Mouse (Mus musculus) gastrocnemius, postnatal 25 days (tissue): ENCODE results near the gene Surf1. TPM values are rescaled to one million over a fixed set of nuclear protein-coding genes. Genes with fewer than 3 reads are reported as not detected.
"Not testable (repeated sequence)": the region's sequence is repeated elsewhere in the genome, so short reads cannot be mapped to it uniquely, and the experiment has no call there.

Experiments
- DNase-seq: peaks from one replicate; pipeline ENCODE4 v3.0.0; 2022
- total RNA-seq, 2 experiments: library from RNA; stranded (reverse); gene quantifications; 1 replicate in 1 of 2; 2 replicates in 1 of 2; pipeline ENCODE4 v1.2.3; 2021

Gene Surf1
- total RNA-seq, 2 experiments from 2014 or later: 27.4 to 33.1 TPM

DNA sequence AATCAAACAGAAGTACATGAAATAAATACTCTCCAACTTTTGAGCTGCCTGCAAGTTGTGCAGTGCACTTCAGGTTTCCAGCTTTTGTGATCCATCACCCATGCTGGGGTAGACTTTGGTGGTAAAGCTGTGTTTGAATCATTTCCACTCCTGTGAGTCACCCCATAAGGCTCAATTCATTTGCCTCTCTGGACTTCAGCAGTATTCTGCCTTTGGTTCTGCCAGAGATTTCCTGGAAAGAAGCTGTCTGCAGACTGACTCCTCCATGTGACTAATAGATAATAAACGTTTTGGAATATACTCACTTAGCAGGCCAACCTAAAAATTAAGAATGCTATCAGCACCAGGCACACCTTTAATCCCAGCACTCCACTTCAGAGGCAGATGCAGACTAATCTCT, 15.6 kb downstream of the Surf1 start:
- no peak for DNase-seq

DNA sequence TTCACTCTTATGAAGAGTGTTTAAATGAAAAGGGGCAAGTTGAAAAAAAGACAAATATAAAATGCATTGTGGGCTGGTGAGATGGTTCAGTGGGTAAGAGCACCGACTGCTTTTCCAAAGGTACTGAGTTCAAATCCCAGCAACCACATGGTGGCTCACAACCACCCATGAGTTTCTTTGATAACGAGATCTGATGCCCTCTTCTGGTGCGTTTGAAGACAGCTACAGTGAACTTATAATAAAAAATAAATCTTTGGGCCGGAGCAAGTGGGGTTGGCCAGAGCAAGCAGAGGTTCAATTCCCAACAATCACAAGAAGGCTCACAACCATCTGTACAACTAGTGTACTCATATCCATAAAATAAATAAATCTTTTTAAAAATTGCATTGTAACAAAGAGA, 20.4 kb downstream of the Surf1 start:
- DNase-seq: no peak

DNA sequence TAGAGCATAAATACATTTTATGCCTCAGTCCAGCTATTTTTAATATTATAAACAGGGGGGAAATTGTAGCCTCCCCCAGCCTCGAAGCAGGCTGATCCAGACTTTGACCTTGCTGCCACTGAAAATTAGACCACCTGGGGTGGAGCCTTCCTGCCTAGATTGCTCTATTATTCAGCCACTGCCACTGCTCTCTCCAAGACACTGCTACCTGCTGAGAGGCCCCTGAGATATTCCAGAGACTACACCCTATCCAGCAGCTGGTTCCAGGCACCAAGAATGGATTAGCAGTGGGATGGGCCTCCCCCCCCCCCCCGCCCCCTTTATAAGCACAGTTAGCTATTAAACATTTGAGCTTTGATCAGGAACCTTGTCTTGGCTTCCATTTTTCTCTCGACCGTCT, 30.2 kb downstream of the Surf1 start:
- DNase-seq: not testable (repeated sequence)

DNA sequence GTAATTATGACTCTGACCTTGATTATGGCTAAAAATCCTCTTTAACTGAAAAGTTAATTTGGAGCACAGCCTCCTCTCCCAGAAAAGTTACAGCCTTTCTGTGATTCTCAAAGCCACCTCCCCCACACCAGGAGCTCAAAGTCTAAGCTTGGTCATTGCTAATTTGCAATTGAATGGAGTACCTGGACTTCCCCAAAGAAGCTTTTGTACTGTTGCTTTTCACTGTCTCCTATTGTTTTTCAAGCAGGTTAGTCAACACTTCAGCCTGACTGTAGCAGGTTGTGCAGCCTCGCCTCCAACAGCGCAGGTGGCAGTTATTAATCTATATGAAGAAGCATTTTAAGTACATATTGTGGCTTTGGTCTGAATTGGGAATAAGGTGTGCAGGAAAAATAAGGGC, 30.8 kb downstream of the Surf1 start:
- not testable (repeated sequence) for DNase-seq

DNA sequence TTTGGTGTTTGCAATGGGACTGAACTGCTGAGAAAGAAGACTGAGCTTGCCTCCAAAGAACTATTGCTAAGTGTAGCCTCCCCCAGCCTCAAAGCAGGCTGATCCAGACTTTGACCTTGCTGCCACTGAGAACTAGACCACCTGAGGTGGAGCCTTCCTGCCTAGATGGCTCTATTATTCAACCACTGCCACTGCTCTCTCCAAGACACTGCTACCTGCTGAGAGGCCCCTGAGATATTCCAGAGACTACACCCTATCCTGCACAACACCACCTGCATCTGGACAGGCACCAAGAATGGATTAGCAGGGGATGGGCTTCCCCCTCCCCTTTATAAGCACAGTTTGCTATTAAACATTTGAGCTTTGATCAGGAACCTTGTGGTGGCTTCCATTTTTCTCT, 37.8 kb downstream of the Surf1 start:
- DNase-seq: no peak

DNA sequence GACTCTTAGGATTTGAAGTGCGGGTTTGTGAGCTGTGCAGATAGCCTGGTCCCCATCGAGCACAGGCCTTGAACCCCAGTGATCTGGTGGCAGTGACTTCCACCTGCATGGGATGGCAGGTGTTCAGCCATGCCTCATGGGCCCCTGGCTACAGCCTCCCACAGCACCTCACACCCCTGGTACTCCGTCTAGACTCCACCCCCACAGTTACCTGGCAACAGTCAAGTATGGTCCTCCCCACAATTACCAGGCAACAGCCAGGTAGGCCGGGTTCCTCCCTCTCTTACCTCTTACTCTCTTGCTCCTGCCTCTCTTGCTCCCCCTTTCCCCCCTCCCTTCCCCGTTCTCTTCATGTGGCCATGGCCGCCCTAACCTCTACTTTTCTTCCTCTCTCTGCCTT, 45.7 kb downstream of the Surf1 start:
- no peak for DNase-seq

DNA sequence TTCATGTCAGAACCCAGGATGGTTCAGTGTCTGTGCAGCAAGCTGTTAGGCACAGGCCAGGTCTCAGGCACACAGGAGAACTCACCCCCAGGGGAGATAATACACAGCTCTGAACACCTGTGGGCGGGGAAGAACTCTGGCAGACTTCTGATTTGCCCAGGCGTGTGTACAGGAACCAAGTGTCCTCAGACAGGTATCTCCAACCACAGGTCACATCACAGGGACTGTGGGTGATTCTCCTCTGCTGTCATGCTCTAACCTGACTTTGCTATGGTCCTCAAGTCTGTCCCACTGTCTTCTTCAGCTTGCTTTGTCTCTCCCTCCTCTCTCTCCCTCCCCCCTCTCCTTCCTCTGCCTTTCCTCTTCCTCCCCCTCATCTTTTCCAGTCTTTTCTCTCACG, 51.5 kb downstream of the Surf1 start, which contains the start of gene Abo:
Gene Abo (minus strand): TSS at position 101 of the 400 bp plus-strand sequence.
- no peak for DNase-seq

Other genes with a start within 250 kb of the Surf1 start
- not detected for gene Lcn4, start 245.2 kb downstream of the Surf1 start, total RNA-seq
- gene Abo, start 51.6 kb downstream of the Surf1 start, total RNA-seq: not detected
- 10 to 100 TPM; 10.3 to 12.0 TPM for gene Surf6, start 13.7 kb downstream of the Surf1 start, total RNA-seq
- gene Med22, start 5.9 kb downstream of the Surf1 start, total RNA-seq: 10 to 100 TPM; 16.2 to 17.6 TPM
- 100 to 1,000 TPM; 236 to 242 TPM for gene Rpl7a, start 5.8 kb downstream of the Surf1 start, total RNA-seq
- 10 to 100 TPM; 10.9 to 12.5 TPM for gene Surf2, start 163 bp downstream of the Surf1 start, total RNA-seq
- 10 to 100 TPM; 72.8 to 87.1 TPM for gene Surf4, start 17.4 kb upstream of the Surf1 start, total RNA-seq
- gene Stkld1, start 17.5 kb upstream of the Surf1 start, total RNA-seq: not detected
- gene Rexo4, start 47.9 kb upstream of the Surf1 start, total RNA-seq: 10 to 100 TPM; 14.2 to 16.3 TPM
- not detected for gene Adamts13, start 56.9 kb upstream of the Surf1 start, total RNA-seq
- gene Cacfd1, start 93.4 kb upstream of the Surf1 start, total RNA-seq: 10 to 100 TPM; 27.9 to 30.2 TPM
- gene Slc2a6, start 111.5 kb upstream of the Surf1 start, total RNA-seq: under 1 TPM; 0.10 to 0.16 TPM
- gene Mymk, start 155.6 kb upstream of the Surf1 start, total RNA-seq: 10 to 100 TPM in 1 of 2 experiments, 1 to 10 TPM in 1; 4.8 to 14.4 TPM
- gene Adamtsl2, start 162.8 kb upstream of the Surf1 start, total RNA-seq: 1 to 10 TPM; 8.2 to 8.7 TPM
- gene Fam163b, start 226.0 kb upstream of the Surf1 start, total RNA-seq: not detected
- not detected for gene Dbh, start 248.7 kb upstream of the Surf1 start, total RNA-seq